Mouse (Mus musculus) heart, adult 11 months (tissue): Measurements from ENCODE around the gene Trim12c.
"Not testable (repeated sequence)": the region's sequence is repeated elsewhere in the genome, so short reads cannot be mapped to it uniquely, and the experiment has no call there.

Experiments
- DNase-seq: peaks from one replicate; pipeline ENCODE4 v3.0.0; 2022

Gene Trim12c

DNA sequence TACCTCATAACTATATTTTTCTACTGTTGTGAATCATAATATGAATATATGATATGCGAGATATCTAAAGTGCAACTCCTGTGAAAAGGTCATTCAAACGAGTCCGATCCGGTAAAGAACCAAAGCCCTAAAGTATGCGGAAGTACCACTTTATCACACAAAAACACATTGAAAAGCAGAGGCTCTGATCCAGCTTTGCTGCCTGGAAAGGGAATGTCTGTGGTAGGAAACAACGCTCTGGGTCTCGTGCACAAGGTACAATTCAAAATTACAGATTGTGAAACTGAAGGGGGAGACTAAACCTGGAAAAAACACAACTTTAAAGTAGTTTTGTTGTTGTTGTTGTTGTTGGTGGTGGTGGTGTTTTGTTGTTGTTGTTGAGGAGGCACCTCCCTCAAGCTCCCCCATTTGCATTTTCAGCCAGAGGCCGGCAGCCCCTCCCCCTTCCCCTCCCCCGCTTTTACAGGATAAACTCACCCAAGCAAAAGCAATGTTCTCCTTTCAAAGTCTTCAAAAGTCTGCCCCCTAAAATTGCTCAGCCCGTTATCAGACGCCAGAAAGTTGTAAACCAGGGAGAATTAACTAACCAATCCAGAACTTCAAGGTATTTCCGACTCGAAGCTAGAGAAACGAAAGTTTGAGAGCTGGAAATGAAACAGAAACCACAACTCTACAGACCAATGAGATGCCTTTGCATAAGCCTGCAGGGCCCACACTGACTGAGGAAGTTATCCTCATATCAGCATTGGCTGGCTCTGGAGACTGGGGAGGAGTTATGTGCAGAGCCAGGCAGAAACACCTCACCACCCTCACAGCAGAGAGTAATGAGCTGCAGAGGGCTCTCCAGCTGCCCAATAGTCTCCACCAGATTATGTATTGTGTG, at the start of gene Trim12c:
TSS of gene Trim12c (minus strand) at position 646 of the 883 bp plus-strand sequence.
- peak; percentile 99 for DNase-seq

DNA sequence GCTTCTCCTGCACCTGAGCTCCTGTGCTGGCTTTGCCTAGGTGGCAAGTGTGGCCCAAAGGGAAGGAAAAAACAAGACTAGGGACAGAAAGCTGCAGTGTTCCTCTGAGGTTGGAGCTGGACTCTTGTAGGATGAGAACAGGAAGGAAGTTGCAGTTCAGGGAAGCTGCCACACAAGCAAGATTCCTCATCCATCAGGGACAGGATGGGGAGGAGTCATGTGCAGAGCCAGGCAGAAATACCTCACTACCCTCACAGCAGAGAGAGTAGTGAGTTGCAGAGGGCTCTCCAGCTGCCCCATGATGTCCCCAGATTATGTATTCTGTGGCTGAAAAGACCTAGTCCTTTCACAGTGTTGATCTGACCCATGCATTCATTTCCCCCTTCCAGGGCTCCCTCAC, 48.0 kb upstream of the Trim12c start:
- peak; percentile 92 for DNase-seq

DNA sequence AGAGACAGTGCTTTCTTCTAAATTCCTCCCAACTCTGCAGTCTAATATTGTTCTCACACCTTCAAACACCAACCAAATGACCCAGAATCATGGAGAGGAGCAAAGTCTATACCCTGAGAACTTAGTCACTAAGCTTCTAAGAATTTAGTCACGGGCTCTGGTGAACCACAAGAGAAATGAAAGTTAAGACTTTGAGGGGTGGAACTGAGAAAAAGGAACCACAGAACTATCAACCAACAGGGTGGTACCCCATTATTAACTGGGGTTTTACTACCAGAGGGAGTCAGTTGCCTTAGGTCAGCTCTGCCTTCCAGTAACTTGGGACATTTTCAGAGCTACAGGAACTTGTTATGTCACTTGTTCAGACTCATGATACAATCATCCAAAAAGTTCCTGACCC, 47.5 kb upstream of the Trim12c start, which contains the start of gene Trim30c:
TSS of gene Trim30c (minus strand) at position 140 of the 400 bp plus-strand sequence.
- no peak for DNase-seq

DNA sequence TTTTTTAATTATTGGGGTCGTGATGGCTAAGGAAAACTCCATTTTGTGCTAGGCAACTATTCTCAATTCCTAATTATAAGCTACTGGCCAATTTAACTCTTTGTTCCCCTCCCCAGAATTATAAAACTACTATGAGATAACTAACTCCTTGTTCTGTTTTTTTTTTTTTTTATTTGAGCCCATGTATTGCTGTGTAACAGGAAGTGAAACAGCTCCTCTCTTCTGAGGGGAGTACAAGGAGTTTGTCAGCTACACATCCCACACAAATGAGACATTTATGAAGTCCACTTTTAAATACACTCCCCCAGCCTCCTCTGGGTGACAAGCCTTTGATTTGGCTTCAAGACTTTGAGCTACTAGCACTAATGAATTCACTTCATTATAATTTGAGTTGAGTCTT, 45.3 kb upstream of the Trim12c start:
- no peak for DNase-seq

DNA sequence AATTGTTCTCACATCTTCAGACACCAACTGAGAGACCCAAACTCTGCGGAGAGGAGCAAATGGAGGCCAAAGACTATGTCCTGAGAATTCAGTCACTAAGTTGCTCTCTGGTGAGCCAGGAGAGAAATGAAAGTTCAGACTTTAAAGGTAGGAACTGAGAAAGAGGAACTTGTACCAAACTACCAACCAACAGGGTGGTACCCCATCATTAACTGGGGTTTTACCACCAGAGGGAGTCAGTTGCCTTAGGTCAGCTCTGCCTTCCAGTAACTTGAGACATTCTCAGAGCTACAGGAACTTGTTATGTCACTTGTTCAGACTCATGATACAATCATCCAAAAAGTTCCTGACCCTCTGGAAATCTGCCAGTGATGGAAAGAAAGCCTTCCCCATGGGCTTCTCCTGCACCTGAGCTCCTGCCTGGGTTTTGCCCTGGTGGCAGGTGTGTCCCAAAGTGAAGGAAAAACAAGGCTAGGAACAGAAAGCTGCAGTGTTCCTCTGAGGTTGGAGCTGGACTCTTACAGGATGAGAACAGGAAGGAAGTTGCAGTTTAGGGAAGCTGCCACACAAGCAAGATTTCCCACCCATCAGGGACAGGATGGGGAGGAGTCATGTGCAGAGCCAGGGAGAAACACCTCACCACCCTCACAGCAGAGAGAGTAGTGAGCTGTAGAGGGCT, 16.7 kb upstream of the Trim12c start, which contains the start of gene Trim30b:
TSS of gene Trim30b (minus strand) at position 149 of the 679 bp plus-strand sequence.
- peak; percentile 97 for DNase-seq

DNA sequence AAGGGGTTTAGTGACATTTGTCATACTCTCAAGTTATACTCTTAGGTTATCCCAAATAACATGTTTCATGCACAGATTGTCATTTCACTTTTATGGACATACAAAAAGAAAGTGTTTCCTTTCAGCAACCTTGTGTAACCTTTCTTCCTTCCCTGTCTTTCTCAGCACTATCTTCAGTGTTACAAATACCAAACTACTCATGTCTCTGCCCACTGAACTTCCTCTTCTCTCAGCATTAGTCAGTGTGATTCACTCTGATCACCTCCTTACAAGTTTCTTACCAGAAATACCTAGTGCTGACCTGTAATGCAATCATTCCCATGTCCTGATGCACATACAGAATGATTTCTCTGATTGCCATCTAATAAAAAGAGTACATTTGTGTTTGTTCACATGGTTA, 13.2 kb upstream of the Trim12c start:
- no peak for DNase-seq

DNA sequence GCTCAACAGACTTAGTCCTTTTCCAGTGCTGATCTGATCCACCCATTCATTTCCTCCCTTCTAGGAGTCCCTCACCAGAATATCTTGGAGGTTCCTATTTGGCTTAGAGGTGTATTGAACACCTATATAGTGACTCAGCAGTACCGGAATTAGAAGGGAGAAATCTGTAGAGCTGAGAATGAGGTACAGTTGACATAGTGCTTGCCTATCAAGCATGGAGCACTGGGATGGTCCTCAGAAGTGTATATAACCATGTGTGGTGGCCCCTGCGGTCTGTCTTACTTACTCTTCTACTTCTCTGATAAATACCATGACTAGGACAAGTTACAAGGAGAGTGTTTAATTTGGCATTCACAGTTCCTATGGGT, 422 bp upstream of the Trim12c start:
- no peak for DNase-seq

DNA sequence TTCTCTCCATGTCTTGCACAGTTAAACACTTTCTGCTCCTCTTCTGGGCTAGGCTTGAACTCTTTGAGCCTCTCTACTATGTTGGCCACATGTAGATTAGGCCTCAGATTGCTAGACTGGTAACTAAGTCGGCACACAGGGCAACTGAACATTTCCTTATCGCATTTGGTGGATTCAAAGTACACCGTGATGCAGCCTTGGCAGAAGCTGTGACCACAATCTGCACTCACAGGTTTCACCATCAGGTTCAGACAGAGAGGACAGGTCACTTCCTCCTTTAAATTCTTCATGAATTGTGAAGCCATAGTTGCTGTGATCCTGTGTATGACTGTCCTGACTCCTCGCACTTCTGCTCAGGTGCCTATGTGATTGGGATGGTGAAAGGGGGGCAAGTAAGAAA, 5.1 kb downstream of the Trim12c start:
- not testable (repeated sequence) for DNase-seq

DNA sequence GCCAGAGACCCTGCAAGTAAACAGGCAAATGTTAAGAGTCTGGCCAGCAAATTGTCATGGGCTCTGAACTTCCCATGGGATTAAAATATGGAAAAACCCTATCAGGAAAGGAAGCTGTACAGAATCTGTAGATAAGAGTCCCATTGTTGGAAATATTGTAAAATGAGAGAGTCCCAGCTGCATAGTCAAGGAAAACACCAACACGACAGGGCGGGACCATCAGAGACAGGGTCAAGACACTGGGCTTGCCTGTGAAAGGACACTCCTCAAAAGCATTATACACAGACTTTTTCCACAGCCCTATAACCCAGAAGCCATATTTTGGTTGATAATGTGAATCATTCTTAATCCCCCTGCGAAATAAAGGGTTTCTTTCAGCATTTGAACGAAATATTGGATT, 12.4 kb downstream of the Trim12c start:
- not testable (repeated sequence) for DNase-seq

DNA sequence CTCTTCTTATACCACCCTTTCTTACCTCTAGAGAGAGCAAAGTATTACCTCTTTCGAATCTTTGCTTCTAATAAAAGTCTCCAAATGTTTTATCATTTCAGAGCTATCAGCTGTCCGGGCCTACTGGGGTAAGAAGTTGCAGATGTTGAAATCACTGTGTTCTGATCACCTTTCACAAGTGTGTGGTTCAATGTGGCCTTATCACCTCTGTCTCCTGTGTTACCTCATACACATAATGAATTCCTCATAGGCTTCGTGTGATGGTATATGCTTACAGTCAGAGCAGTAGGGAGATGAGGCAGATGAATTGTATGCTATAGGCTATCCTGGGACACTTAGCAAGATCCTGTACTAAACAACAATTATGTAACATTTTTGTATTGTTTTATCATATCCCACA, 17.6 kb downstream of the Trim12c start:
- not testable (repeated sequence) for DNase-seq

DNA sequence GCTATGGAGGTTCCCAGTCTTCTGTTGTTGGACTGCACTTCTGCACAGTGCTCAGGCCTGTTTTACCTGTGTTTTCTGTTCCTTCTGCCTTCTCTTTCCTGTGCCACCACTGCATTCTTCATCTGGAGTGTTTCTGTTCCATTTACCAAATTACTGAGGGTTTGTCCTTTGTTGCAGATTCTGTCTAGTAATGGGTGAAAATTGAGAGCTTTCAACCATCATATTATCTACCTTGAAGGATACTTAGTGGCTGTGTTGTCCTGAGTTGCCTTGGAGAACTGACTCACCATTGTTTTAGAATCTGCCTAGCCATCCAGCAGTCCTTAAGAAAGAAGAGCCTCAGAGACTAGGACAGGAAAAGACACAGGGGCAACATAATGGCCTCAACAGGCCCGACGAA, 24.0 kb downstream of the Trim12c start, which contains the start of gene Trim34b:
TSS of gene Trim34b (plus strand) at position 301 of the 400 bp plus-strand sequence.
- DNase-seq, result not testable (repeated sequence)

DNA sequence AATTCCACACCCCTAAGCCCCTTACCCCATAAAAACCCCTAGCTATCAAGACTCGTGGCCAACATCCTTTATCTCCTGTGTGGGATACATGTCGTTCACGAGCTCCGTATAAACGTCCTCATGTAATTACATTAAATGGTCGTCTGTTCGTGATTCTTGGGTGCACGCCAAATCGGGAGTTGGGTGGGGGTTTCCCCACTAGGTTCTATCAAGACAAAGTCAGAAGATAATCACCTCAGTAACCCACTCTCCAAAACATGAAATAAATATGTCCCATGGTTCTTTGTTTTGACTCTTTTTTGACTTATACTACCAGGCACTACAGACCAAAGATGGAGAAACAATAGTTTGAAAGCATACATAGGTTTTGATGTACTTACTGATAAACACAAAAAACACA, 31.1 kb downstream of the Trim12c start:
- DNase-seq, result no peak

DNA sequence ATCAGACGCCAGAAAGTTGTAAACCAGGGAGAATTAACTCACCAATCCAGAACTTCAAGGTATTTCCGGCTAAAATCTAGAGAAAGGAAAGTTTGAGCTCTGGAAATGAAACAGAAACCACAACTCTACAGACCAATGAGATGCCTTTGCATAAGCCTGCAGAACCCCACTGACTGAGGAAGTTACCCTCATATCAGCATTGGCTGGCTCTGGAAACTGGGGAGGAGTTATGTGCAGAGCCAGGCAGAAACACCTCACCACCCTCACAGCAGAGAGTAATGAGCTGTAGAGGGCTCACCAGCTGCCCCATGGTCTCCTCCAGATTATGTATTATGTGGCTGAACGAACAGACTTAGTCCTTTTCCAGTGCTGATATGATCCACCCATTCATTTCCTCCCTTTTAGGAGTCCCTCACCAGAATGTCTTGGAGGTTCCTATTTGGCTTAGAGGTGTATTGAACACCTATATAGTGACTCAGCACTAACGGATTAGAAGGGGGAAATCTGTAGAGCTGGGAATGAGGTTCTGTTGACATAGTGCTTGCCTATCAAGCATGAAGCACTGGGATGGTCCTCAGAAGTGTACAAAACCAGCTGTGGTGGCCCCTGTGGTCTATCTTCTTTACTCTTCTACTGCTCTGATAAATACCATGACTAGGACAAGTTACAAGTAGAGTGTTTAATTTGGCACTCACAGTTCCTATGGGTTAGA, 37.6 kb downstream of the Trim12c start, which contains the start of gene Trim12a:
TSS of gene Trim12a (minus strand) at position 98 of the 712 bp plus-strand sequence.
- peak; percentile 83 for DNase-seq

DNA sequence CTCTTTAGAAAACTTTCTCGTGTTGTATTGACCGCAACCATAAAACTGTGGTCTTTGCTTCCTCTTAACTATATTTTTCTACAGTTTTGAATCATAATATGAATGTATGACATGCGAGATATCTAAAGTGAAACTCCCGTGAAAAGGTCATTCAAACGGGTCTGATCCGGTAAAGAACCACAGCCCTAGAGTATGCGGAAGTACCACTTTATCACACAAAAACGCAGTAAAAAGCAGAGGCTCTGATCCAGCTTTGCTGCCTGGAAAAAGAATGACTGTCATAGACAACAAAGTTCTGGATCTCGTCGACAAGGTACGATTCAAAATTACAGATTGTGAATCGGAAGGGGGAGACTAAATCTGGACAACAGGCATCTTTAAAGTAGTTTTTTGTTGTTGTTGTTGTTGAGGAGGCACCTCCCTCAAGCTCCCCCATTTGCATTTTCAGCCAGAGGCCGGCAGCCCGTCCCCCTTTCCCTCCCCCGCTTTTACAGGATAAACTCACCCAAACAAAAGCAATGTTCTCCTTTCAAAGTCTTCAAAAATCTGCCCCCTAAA, 38.3 kb downstream of the Trim12c start:
- peak; percentile 92 for DNase-seq

DNA sequence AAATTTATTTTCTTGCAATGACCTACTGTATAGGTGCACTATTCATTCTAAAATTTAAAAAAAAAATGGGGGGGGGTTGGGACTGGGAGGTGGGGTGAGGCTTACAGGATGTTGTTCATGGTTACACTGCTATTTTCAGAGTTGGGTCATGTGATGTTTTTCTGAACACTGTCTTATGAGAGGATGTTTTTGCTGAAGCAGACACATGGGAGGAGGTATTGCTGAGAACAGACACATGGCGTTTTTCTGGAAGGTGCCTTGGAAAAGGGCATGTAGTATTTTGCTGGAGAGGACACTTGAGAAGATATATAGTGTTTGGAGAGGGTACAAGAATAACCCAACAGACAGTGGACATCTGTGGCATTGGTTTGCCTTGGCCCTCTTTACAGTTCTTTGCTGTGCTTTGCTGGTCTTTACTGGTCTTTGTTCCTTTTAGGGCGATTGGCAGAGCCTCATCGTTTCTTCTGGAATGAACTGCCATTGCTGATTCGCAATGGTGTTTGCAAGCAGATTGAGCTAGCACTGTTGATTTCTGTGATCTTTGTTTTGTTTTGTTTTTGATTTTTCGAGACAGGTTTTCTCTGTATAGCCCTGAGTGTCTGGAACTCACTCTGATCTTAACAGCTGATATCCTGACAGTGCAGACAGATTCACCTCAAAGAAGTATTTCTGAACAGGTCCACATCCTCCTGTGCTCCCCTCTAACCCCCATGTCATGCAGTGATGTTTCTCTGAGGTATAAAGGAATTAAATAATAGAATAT, 61.3 kb downstream of the Trim12c start:
- DNase-seq, result no peak

DNA sequence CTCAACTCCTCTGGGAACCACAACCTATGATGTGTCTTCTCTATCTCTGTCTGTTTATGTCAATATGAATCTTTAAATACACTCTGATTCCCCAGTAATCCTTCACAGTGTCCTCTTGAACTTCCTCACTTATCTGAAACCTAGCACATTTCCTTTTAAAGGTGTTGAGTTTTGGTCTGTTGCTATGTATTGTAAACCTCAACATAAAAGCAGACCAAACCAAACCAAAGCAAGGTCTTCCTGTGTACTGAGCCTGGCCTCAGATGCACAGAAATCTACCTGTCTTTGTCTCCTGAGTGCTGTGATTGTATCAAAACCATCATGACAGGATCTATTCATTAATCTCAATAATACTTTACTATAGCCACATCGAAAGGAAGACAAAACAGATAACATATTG, 62.5 kb downstream of the Trim12c start:
- no peak for DNase-seq
